11 mouse cellular contexts compared by ENCODE assay signal in genomic region chr16:90046494-90047158, GRCm38 (mm10).
DNase-seq lines count a peak whose midpoint lies in the region; ATAC-seq lines count a peak whose summit lies in the region.
"Had no signal": no experiment of that assay in that cellular context is flagged by ENCODE, and none has a peak within 500 bp of the region (broad histone marks: within the 10 kb centered on the region; RNA-seq: fewer than 3 reads in every experiment).

No protein-coding gene starts in this region.

- H3K9ac ChIP-seq in heart, embryonic 11.5 days (ENCODE audit: low read depth, low read length) = no peak overlapping the region
- no peak overlapping the region for H3K9ac ChIP-seq in lung, embryonic 16.5 days (ENCODE audit: low read length)

- H3K4me1 ChIP-seq in heart, embryonic 11.5 days (ENCODE audit: control insufficient read depth, insufficient read depth, low read length) = no peaks in the 10 kb centered on the region; the same call in 1 of the 2 replicates
- H3K4me1 ChIP-seq in lung, embryonic 16.5 days (replicated peaks; ENCODE audit: control insufficient read depth, insufficient read depth, low read length) = no peaks in the 10 kb centered on the region
- no peaks in the 10 kb centered on the region for H3K4me1 ChIP-seq in midbrain, embryonic 10.5 days

- H3K36me3 ChIP-seq in heart, embryonic 11.5 days (ENCODE audit: control insufficient read depth, insufficient read depth, low read length) = no peaks in the 10 kb centered on the region
- H3K36me3 ChIP-seq in lung, embryonic 16.5 days (ENCODE audit: control insufficient read depth, insufficient read depth, low read length) = no peaks in the 10 kb centered on the region
- H3K36me3 ChIP-seq in midbrain, embryonic 10.5 days = no peaks in the 10 kb centered on the region

- no peaks in the 10 kb centered on the region for H3K27me3 ChIP-seq in heart, embryonic 11.5 days (ENCODE audit: control insufficient read depth, insufficient read depth, low read length)
- H3K27me3 ChIP-seq in lung, embryonic 16.5 days (ENCODE audit: control insufficient read depth, insufficient read depth, low read depth, low read length) = no peaks in the 10 kb centered on the region
- no peaks in the 10 kb centered on the region for H3K27me3 ChIP-seq in midbrain, embryonic 10.5 days (ENCODE audit: low read depth, poor library complexity, severe bottlenecking)
- H3K27me3 ChIP-seq: megakaryocyte, embryonic 14.5 days had no signal

- 79% methylated on average over 12 of the region's 12 CpGs for WGBS in heart, embryonic 11.5 days (ENCODE audit: insufficient replicate concordance)
- 54% methylated on average over 12 of the region's 12 CpGs for WGBS in lung, embryonic 16.5 days
- WGBS in midbrain, embryonic 10.5 days = 87% methylated on average over 12 of the region's 12 CpGs

- DNase-seq in heart, adult 8-10 months (ENCODE audit: low spot score) = peak; percentile 13
- peak; percentile 60 for DNase-seq in brain, adult 2 months (ENCODE audit: low read depth, low spot score)
- peak; percentile 31 for DNase-seq in heart, postnatal 4 days
- DNase-seq in Muller cell, postnatal 12 days (ENCODE audit: inconsistent ontology term) = no peak
- DNase-seq in midbrain, embryonic 10.5 days (ENCODE audit: low spot score) = no peak
- DNase-seq in right cerebral cortex, adult 18-20 months = no peak
- DNase-seq: cerebellum, adult 9-10 months had no signal

- no peak for ATAC-seq in heart, embryonic 11.5 days (replicated peaks; ENCODE audit: insufficient number of reproducible peaks, low FRiP score, low TSS enrichment)
- peak; percentile 83 for ATAC-seq in lung, embryonic 16.5 days (ENCODE audit: low read depth)
- ATAC-seq: forebrain, embryonic 14.5 days had no signal

- no peaks in the 10 kb centered on the region for H3K9me3 ChIP-seq in heart, embryonic 11.5 days (replicated peaks; ENCODE audit: control insufficient read depth, low read length)
- H3K9me3 ChIP-seq in lung, embryonic 16.5 days (ENCODE audit: control insufficient read depth, low read length) = no peaks in the 10 kb centered on the region
- no peaks in the 10 kb centered on the region for H3K9me3 ChIP-seq in midbrain, embryonic 10.5 days (replicated peaks)
- H3K9me3 ChIP-seq: megakaryocyte, embryonic 14.5 days had no signal

- no peak overlapping the region for H3K4me2 ChIP-seq in heart, embryonic 11.5 days
- H3K4me2 ChIP-seq in lung, embryonic 16.5 days (ENCODE audit: low read depth, low read length) = no peak overlapping the region

- H3K4me3 ChIP-seq in heart, embryonic 11.5 days (ENCODE audit: low read depth, low read length) = no peak overlapping the region
- no peak overlapping the region for H3K4me3 ChIP-seq in lung, embryonic 16.5 days (ENCODE audit: low read length)
- no peak overlapping the region for H3K4me3 ChIP-seq in midbrain, embryonic 10.5 days
- H3K4me3 ChIP-seq: megakaryocyte, embryonic 14.5 days had no signal

- no peak overlapping the region for H3K27ac ChIP-seq in heart, embryonic 11.5 days (ENCODE audit: low read depth, low read length)
- H3K27ac ChIP-seq in lung, embryonic 16.5 days (ENCODE audit: low read length) = peak overlapping the region; percentile 40
- no peak overlapping the region for H3K27ac ChIP-seq in midbrain, embryonic 10.5 days (replicated peaks)

Comparison
In these comparisons a context has a peak if more than half of its experiments do, and no peak if none do; other contexts are left out.
1. DNase-seq: peak in heart, adult 8-10 months (single experiment), brain, adult 2 months (single experiment) and heart, postnatal 4 days (single experiment); none in Muller cell, postnatal 12 days (single experiment), midbrain, embryonic 10.5 days (single experiment) and right cerebral cortex, adult 18-20 months (single experiment).